In the genomic region with DNA sequence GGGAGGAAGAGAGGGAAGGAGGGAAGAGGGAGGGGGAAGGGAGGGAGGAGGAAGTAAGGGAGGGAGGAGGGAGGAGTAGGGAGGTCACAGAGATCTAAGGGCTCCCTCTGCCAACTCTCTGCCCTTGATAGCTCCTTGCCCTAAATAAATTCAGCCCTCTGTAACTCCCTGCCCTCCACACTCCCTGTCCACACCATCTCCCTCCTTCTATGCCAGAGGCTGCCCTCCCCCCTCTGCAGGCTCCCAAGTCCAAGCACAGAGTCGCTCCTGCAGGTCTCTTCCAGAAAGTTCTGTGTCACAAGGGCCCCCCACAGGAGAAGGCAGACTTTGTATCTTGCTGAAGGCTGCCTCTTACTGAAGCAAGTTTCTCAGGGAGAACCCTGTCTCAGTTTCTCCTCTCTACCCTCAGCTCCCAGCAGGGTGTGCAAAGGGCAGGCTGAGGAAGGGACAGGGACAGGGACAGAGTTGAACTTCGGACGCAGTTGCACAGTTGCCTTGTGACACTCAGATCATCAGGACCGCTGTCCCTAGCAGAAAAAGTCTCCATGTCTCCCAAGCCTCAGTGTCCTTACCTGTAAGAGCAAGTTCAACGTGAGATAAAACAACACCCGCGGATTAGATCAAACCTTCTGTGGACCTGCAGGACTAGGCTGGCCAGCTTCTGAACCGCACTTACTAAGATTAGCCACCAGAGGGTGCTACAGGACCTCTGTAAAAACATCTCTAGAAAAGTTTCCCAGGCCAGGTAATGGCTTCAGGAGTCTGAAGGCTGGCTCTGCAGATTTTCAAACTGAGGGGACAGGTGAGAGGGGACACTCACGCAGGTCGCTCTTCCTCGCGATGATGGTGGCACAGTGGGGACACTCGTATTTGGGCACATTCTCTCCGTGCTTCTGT, we compare ENCODE assay signal across 9 mouse cellular contexts. TPM values are rescaled to one million over a fixed set of nuclear protein-coding genes. Genes with fewer than 3 reads are reported as not detected.
DNase-seq lines count a peak whose midpoint lies in the region; ATAC-seq and TF ChIP-seq lines count a peak whose summit lies in the region.
"Had no signal": no experiment of that assay in that cellular context is flagged by ENCODE, and none has a peak within 500 bp of the region (broad histone marks: within the 10 kb centered on the region; RNA-seq: fewer than 3 reads in every experiment).

No protein-coding gene starts in this region.

- H3K9me3 ChIP-seq in forebrain, embryonic 15.5 days = no peaks in the 10 kb centered on the region

- TF ChIP-seq CTCF in olfactory bulb, adult 2 months (IDR thresholded peaks at IDR 0.05; ENCODE audit: insufficient read depth, low read depth, low read length) = 0 out of 2 replicates have a peak, but pooled peaks have one; percentile 9

- peak; percentile 22; the same call in 1 of the 2 replicates for ATAC-seq in cerebellum, adult (ENCODE audit: insufficient number of reproducible peaks, low FRiP score, low TSS enrichment)
- ATAC-seq in forebrain, embryonic 15.5 days (replicated peaks) = 0 out of 2 replicates have a peak, but pooled peaks have one; percentile 26

- H3K27me3 ChIP-seq in forebrain, embryonic 15.5 days = peaks cover 3% of the 10 kb centered on the region; the same call in 1 of the 2 replicates

- no peaks in the 10 kb centered on the region for H3K4me1 ChIP-seq in forebrain, embryonic 15.5 days
- H3K4me1 ChIP-seq in olfactory bulb, adult 2 months (ENCODE audit: control insufficient read depth, insufficient read depth, low read length) = no peaks in the 10 kb centered on the region

- WGBS in forebrain, embryonic 15.5 days = 16% methylated on average over 14 of the region's 14 CpGs
- WGBS in large intestine, adult 2 months = 14% methylated on average over 14 of the region's 14 CpGs
- WGBS in olfactory bulb, adult 2 months = 17% methylated on average over 14 of the region's 14 CpGs

- no peak overlapping the region for H3K27ac ChIP-seq in forebrain, embryonic 15.5 days (replicated peaks)
- H3K27ac ChIP-seq in olfactory bulb, adult 2 months (ENCODE audit: insufficient read depth, low read depth, low read length) = no peak overlapping the region

- DNase-seq in Muller cell, postnatal 12 days (ENCODE audit: inconsistent ontology term) = peak; percentile 38
- peak; percentile 75 for DNase-seq in heart, postnatal 4 days
- DNase-seq in large intestine, adult 2 months (ENCODE audit: low read depth, low spot score) = peak; percentile 61
- DNase-seq in lung, adult 18-20 months = peak; percentile 22 to 52
- peak; percentile 62 for DNase-seq in thymus, postnatal 4 days

- H3K4me3 ChIP-seq in forebrain, embryonic 15.5 days = no peak overlapping the region
- H3K4me3 ChIP-seq in olfactory bulb, adult 2 months (ENCODE audit: insufficient read depth, low read depth, low read length) = no peak overlapping the region

- no peaks in the 10 kb centered on the region for H3K36me3 ChIP-seq in forebrain, embryonic 15.5 days

- no peak for TF ChIP-seq POLR2A in olfactory bulb, adult 2 months (IDR thresholded peaks at IDR 0.05; ENCODE audit: insufficient read depth, low read depth, low read length)

- no peak overlapping the region for H3K4me2 ChIP-seq in forebrain, embryonic 15.5 days (replicated peaks)

- no peak overlapping the region for H3K9ac ChIP-seq in forebrain, embryonic 15.5 days (replicated peaks)

RNA-seq across cellular contexts. Expression of a gene that starts 12.2 kb away (rescaled TPM):
- polyA plus RNA-seq in forebrain, embryonic 15.5 days (2015; fragmentation: Nextera tagmentation; extraction: Ambion mirVana) = 0.06 TPM in 1 of 2 replicates, not detected in the other
- total RNA-seq in heart, postnatal 4 days (2021) = under 1 TPM; 0.14 TPM
- not detected in 2 replicates for polyA plus RNA-seq in large intestine, adult 2 months (2012; rRNA removed)
- not detected in 2 replicates for polyA plus RNA-seq in olfactory bulb, adult 2 months (2012; ENCODE audit: insufficient read depth, insufficient read length, low replicate concordance, missing spikeins)
- total RNA-seq: layer of hippocampus, adult 18-20 months had no signal

RNA-seq across cellular contexts. Expression of a gene that starts 45.7 kb away (rescaled TPM):
- polyA plus RNA-seq in forebrain, embryonic 15.5 days (2015; fragmentation: Nextera tagmentation; extraction: Ambion mirVana) = not detected in 2 replicates
- total RNA-seq in heart, postnatal 4 days (2021) = 1 to 10 TPM; 4.6 to 5.4 TPM
- 6.6 and 48.2 TPM in 2 replicates for polyA plus RNA-seq in large intestine, adult 2 months (2012; rRNA removed)
- polyA plus RNA-seq in olfactory bulb, adult 2 months (2012; ENCODE audit: insufficient read depth, insufficient read length, low replicate concordance, missing spikeins) = not detected in 2 replicates
- total RNA-seq: layer of hippocampus, adult 18-20 months had no signal
